Mouse (Mus musculus) Patski (cell line): ENCODE results near the gene Peli2. TPM values are rescaled to one million over a fixed set of nuclear protein-coding genes. Genes with fewer than 3 reads are reported as not detected.
A peak's percentile ranks its signal among the peaks of the same experiment; 100 is the strongest.

ENCODE experiments used
- ATAC-seq: fragments of 100-300 bp; one replicate; pipeline ENCODE4 v1.8.0; 2021
- CTCF ChIA-PET: fragments of 350-600 bp; sonication (Branson Sonifier 250); formaldehyde crosslinking; loops from one replicate; lab custom pipeline; 2022; ENCODE audit warnings: inconsistent platforms; lab: Charles Lee
- POLR2A ChIA-PET: fragments of 350-600 bp; sonication (Branson Sonifier 250); formaldehyde crosslinking; loops from one replicate; lab custom pipeline; 2022; ENCODE audit warnings: antibody characterized with exemption, inconsistent platforms; lab: Charles Lee
- DNase-seq: peaks from one replicate; pipeline ENCODE4 v3.0.0-alpha.2; 2011; ENCODE audit warnings: low read depth, low spot score
- H3K27me3 ChIP-seq: fragments of 371-371 bp; one replicate; pipeline ENCODE4 v1.5.1; 2021
- CTCF ChIP-seq: fragments of 100-300 bp; IDR thresholded peaks from one replicate; pipeline ENCODE4 v1.5.1; 2021
- in situ Hi-C: fragments of 300-500 bp; cut with MboI; formaldehyde crosslinking; loops from 3 replicates; pipeline ENCODE4 v1.11.1; 2018; ENCODE audit warnings: low pct_unique_long_range_greater_than_20kb, mixed read lengths
- polyA plus RNA-seq: library from polyadenylated mRNA; unstranded; gene quantifications from one replicate; pipeline ENCODE4 v1.2.3, GENCODE M21; 2021

Peli2 gene
- polyA plus RNA-seq, 1 experiment from 2014 or later, result 5.4 TPM

GRCm38 (mm10) chr14:48278291-48278690 lies 157.7 kb downstream of the Peli2 start:
- ATAC-seq (no peak), DNase-seq (no peak)
- in situ Hi-C loops, result no loop called here
- CTCF ChIA-PET, result no interaction called here
- POLR2A ChIA-PET, result no interaction called here
- TF ChIP-seq CTCF, result no peak
- H3K27me3 ChIP-seq, result no peaks in the 10 kb centered on the region

DNA sequence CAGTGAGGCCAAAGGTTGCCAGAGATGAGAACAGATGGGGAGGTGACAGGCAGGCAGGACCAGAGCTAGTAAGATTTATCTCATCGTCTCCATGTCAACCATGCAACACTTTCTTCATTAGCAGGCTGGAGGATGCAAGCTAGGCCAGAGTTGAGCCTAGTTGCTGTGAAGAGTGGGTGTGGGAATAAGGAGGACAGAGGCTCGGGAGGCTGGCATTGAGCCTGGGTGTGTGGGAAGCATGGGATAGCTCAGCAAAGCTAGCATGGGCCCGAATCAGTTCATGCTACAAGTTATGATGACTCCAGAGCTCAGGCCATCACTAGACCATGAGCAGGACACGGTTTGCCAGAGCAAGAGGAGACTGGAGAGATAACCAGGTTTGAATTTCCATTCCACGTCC lies 166.3 kb downstream of the Peli2 start:
- in situ Hi-C loops, result no loop called here
- POLR2A ChIA-PET, result interaction anchor here (1.5 kb wide), 1 partner anchor 12 kb away, joined by 3 read pairs; no protein-coding TSS in a partner anchor
- CTCF ChIA-PET, result interaction anchor here (1.0 kb wide), 1 partner anchor 12 kb away, joined by 3 read pairs; no protein-coding TSS in a partner anchor
- H3K27me3 ChIP-seq, result no peaks in the 10 kb centered on the region
- DNase-seq, result no peak
- TF ChIP-seq CTCF, result no peak
- ATAC-seq, result no peak

DNA sequence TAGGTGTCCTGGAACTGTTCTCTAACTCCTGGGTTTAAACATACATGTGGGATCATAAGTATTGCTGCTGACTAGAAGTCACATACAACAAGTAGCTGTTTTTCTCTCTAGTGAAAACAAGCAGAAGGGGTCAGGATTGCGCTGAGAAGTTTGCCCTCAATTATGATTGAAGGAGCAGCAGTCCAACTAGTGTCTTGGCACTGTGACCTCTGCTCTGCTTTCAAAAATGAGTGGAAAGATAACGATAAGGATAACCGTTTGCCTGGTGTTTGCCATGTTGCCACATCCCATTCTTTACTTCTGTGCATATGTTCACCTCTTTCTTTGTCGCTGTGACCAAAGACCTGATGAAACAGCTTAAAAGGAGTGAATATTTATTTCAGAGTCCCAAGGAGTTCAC lies 167.0 kb downstream of the Peli2 start:
- H3K27me3 ChIP-seq, result no peaks in the 10 kb centered on the region
- TF ChIP-seq CTCF, result no peak
- in situ Hi-C loops, result no loop called here
- ATAC-seq (no peak), DNase-seq (no peak)
- ChIA-PET CTCF (no interaction called here), POLR2A (interaction anchor here (1.5 kb wide), 1 partner anchor 13 kb away, joined by 3 read pairs; no protein-coding TSS in a partner anchor)

DNA sequence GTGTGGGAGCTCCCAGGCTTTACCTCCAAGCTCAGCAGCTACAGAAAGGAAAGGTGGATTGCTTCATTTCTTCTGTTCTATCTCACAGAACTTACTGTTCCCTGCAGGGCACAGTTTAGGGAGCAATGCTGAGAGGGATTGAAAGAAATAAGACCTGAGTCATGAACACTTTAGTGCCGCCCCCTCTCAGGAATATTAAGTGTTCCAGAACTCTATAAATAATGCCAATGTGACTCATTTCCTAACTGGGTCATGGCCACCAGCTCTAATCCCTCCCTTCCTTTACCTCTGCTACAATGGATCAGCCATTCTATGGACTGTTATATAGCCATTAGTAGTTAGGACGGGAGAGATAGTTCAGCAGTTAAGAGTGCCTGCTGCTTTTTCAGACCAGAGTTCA lies 168.0 kb downstream of the Peli2 start:
- POLR2A ChIA-PET, result no interaction called here
- ATAC-seq, result peak; percentile 40
- CTCF ChIA-PET, result no interaction called here
- no peaks in the 10 kb centered on the region for H3K27me3 ChIP-seq
- DNase-seq, result no peak
- TF ChIP-seq CTCF, result no peak
- in situ Hi-C loops, result no loop called here

DNA sequence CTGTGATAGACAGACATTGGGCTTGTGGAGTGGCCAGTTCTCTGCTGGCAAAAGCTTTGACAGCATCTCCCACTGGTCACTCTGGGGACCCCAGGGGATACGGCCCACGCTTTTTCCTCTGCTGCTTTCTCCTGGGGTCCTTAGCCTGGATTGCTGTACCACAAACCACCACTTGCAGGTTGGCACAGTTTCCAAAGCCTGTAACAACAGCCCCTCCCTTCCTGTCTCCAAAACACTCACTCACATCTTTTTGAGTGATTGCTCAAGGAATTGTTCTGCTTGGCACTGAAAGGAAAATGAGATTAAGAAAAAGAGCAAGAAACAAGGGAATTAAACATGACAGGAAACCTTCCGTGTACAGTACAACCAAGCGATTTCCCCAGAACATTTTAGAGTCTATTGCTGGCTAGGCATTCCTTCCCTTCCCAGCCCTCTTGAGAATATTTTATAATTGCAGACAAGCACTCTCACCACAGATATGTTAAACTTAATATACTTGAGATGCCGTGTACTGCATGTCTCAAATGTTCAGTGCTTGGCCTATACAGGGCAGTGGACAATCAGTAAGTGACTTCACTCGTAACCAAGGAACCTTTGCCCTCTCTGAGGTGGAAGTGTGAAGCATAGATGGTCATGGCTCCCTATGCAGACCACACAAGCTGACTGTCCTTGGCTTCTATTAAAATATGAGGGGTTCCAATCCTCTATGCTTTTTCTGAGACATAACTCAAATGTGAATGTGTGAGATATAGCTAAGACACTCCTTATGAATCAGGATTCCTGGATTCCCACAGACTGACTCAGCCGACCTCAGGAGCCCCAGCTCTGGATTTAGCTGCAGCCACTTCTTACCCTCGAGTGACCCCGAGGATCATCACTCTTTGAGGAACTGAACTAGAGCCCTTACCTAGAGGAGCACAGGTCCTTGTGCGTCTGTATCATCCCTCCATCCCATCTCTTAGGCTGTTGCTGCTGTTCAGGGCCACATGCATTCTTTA lies 169.3 kb downstream of the Peli2 start:
- POLR2A ChIA-PET, result no interaction called here
- TF ChIP-seq CTCF, result no peak
- CTCF ChIA-PET, result interaction anchor here (1.2 kb wide), 1 partner anchor 80 kb away, joined by 3 read pairs; no protein-coding TSS in a partner anchor
- in situ Hi-C loops, result no loop called here
- no peak for DNase-seq
- no peaks in the 10 kb centered on the region for H3K27me3 ChIP-seq
- peak; percentile 55 for ATAC-seq

- ATAC-seq, result no peak
- ChIA-PET CTCF (no interaction called here), POLR2A (no interaction called here)
- no peak for TF ChIP-seq CTCF
- in situ Hi-C loops, result no loop called here
- no peaks in the 10 kb centered on the region for H3K27me3 ChIP-seq
- no peak for DNase-seq
These were observed 172.9 kb downstream of the Peli2 start for GRCm38 (mm10) chr14:48293498-48293897.

DNA sequence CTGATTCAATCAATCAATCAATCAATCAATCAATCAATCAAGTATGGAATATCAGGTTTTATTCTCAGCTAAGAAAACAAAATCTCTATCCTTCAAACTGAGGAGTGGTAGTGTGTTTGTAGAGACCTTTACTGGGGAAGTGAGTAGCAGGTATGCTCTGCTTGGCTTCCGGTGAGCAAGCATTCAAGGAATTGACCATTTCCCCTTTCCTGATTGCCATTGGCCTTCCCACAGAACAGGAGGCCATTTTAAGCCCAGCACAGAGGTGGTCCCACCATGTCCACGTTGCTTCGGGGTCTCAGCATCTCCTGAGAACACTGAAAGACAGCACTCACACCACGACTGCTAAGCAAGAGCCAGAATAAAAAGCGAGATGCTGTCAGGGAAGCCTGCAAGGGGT lies 174.8 kb downstream of the Peli2 start:
- no peak for DNase-seq
- no peaks in the 10 kb centered on the region for H3K27me3 ChIP-seq
- no peak for ATAC-seq
- ChIA-PET CTCF (interaction anchor here (1.1 kb wide), 1 partner anchor 69 kb away, joined by 3 read pairs; no protein-coding TSS in a partner anchor), POLR2A (no interaction called here)
- in situ Hi-C loops, result no loop called here
- TF ChIP-seq CTCF, result no peak

DNA sequence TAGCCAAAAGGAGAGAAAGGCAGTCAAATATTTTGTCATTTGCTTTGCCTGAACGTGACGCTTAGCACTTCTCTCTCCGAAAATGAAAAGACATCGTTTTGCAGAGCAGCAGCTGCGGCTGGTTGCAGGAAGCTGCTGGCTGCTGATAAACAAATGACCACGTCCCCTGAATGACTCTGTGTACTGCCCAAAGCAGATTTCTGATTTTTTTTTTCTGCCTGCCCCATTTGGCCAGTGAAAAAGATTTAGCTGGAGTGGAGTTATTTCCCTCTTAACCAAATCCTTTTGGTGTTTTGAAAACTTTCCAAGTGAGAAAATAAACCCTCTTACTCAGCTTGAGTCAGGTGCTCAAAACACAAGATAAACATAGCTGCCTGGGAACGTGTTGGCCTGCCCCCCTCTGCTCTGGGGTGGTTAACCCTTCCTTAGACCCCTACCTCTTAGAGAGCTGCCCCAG lies 175.2 kb downstream of the Peli2 start:
- DNase-seq, result no peak
- ChIA-PET POLR2A (no interaction called here), CTCF (interaction anchor here (0.8 to 1.1 kb wide), 2 partner anchors 44 to 70 kb away, joined by 3 read pairs; no protein-coding TSS in a partner anchor)
- TF ChIP-seq CTCF, result no peak
- in situ Hi-C loops, result no loop called here
- H3K27me3 ChIP-seq, result no peaks in the 10 kb centered on the region
- ATAC-seq, result peak; percentile 60

- ATAC-seq, result no peak
- ChIA-PET POLR2A (no interaction called here), CTCF (no interaction called here)
These were observed 176.2 kb downstream of the Peli2 start for GRCm38 (mm10) chr14:48296820-48297219.

GRCm38 (mm10) chr14:48302471-48303186 lies 182.0 kb downstream of the Peli2 start:
- no peak for TF ChIP-seq CTCF
- POLR2A ChIA-PET, result no interaction called here

More at GRCm38 (mm10) chr14:48296820-48297219, 176.2 kb downstream of the Peli2 start:
- in situ Hi-C loops, result no loop called here
- H3K27me3 ChIP-seq, result no peaks in the 10 kb centered on the region
- no peak for DNase-seq
- no peak for TF ChIP-seq CTCF

More at GRCm38 (mm10) chr14:48302471-48303186, 182.0 kb downstream of the Peli2 start:
- H3K27me3 ChIP-seq, result no peaks in the 10 kb centered on the region
- ATAC-seq, result no peak
- in situ Hi-C loops, result no loop called here
- DNase-seq, result no peak
- CTCF ChIA-PET, result no interaction called here
